Mouse (Mus musculus) testis, postnatal 14 days (tissue): Measurements from ENCODE around the gene Guk1.
"Not testable (repeated sequence)": the region's sequence is repeated elsewhere in the genome, so short reads cannot be mapped to it uniquely, and the experiment has no call there.

Experiments
- DNase-seq: peaks from one replicate; pipeline ENCODE4 v3.0.0; 2021; ENCODE audit warnings: low spot score

Gene Guk1

GRCm38 (mm10) chr11:59192059-59192386, at the start of gene Guk1:
Gene Guk1, minus strand, starts transcription at chr11:59192212.
- DNase-seq: no peak

- DNase-seq: no peak
These were observed 47.8 kb upstream of the Guk1 start for GRCm38 (mm10) chr11:59239796-59240195.

- no peak for DNase-seq
These were observed 47.4 kb upstream of the Guk1 start for GRCm38 (mm10) chr11:59239428-59239785.

- no peak for DNase-seq
These were observed 46.8 kb upstream of the Guk1 start for GRCm38 (mm10) chr11:59238525-59239427.

- no peak for DNase-seq
These were observed 40.8 kb upstream of the Guk1 start for GRCm38 (mm10) chr11:59232797-59233196.

GRCm38 (mm10) chr11:59230144-59230760, 38.2 kb upstream of the Guk1 start:
- no peak for DNase-seq

GRCm38 (mm10) chr11:59228122-59228953, 36.3 kb upstream of the Guk1 start, which contains the start of gene Arf1:
Gene Arf1, minus strand, starts transcription at chr11:59228270.
- DNase-seq: peak; percentile 97

- no peak for DNase-seq
These were observed 35.7 kb upstream of the Guk1 start for GRCm38 (mm10) chr11:59227604-59228121.

GRCm38 (mm10) chr11:59226787-59227603, 35.0 kb upstream of the Guk1 start:
- no peak for DNase-seq

- no peak for DNase-seq
These were observed 34.2 kb upstream of the Guk1 start for GRCm38 (mm10) chr11:59226251-59226650.

- DNase-seq: no peak
These were observed 33.2 kb upstream of the Guk1 start for GRCm38 (mm10) chr11:59225167-59225566.

- no peak for DNase-seq
These were observed 32.5 kb upstream of the Guk1 start for GRCm38 (mm10) chr11:59224470-59224869.

- DNase-seq: no peak
These were observed 32.0 kb upstream of the Guk1 start for GRCm38 (mm10) chr11:59224025-59224424.

GRCm38 (mm10) chr11:59222306-59222705, 30.3 kb upstream of the Guk1 start:
- no peak for DNase-seq

GRCm38 (mm10) chr11:59221604-59222003, 29.6 kb upstream of the Guk1 start:
- DNase-seq: no peak

- DNase-seq: no peak
These were observed 27.1 kb upstream of the Guk1 start for GRCm38 (mm10) chr11:59219064-59219463.

GRCm38 (mm10) chr11:59218389-59218998, 26.5 kb upstream of the Guk1 start:
- DNase-seq: no peak

GRCm38 (mm10) chr11:59216955-59217354, 24.9 kb upstream of the Guk1 start:
- no peak for DNase-seq

- no peak for DNase-seq
These were observed 21.0 kb upstream of the Guk1 start for GRCm38 (mm10) chr11:59212892-59213494.

GRCm38 (mm10) chr11:59212320-59212719, 20.3 kb upstream of the Guk1 start:
- not testable (repeated sequence) for DNase-seq

GRCm38 (mm10) chr11:59211561-59211960, 19.5 kb upstream of the Guk1 start:
- not testable (repeated sequence) for DNase-seq
